Mouse (Mus musculus) small intestine, adult 2 months (tissue): Measurements from ENCODE around the gene Arhgef9.

Source experiments
- CTCF ChIP-seq: fragments of 200-500 bp; IDR thresholded peaks from 2 replicates; pipeline ENCODE4 v1.5.1; 2012; ENCODE audit warnings: low read depth, mild to moderate bottlenecking, control low read depth, inconsistent platforms, low read length, moderate library complexity, mixed read lengths; ENCODE audit not compliant: insufficient replicate concordance, insufficient read length; ENCODE audit errors: extremely low read depth
- POLR2A ChIP-seq: fragments of 200-500 bp; IDR thresholded peaks from 2 replicates; pipeline ENCODE4 v1.6.1; 2012; ENCODE audit warnings: low read depth, mild to moderate bottlenecking, control low read depth, inconsistent platforms, low read length, moderate library complexity

DNA sequence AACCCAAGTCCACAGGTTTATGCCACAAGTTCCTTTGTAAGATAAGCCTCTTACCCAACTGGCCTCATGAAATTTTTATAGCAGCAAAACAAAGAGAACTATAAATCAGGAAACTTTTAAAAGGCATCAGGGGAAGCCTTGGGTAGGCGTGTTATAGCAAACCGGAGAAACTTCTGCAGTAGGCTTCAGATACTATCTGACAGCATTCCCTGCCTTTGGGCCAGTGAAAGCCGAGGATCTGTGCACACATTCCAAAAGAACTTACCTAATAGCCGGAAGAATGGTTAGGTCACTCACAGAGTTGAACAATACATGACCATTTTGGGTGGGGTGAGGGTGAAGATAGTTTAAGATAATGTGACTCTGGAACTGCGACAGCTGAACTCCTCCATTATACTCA lies 168.7 kb downstream of the Arhgef9 start:
- TF ChIP-seq CTCF (no peak), POLR2A (no peak)
